Mouse (Mus musculus): ENCODE results near the gene Chst11.

The Chst11 gene

GRCm38 (mm10) chr10:82984950-82985699 is at the start of gene Chst11:
Gene Chst11 (plus strand): TSS chr10:82985498.
- in situ Hi-C loops (cut with MseI, MboI) = no loop called here

GRCm38 (mm10) chr10:82935774-82936173 is 49.5 kb upstream of the Chst11 start:
- in situ Hi-C loops (cut with MseI, MboI) = no loop called here

GRCm38 (mm10) chr10:82953415-82953814 is 31.9 kb upstream of the Chst11 start:
- in situ Hi-C loops (cut with MseI, MboI) = no loop called here

GRCm38 (mm10) chr10:82955117-82955516 is 30.2 kb upstream of the Chst11 start:
- in situ Hi-C loops (cut with MseI, MboI) = no loop called here

- in situ Hi-C loops (cut with MseI, MboI) = no loop called here
Observed at GRCm38 (mm10) chr10:82958218-82958761, 27.0 kb upstream of the Chst11 start.

GRCm38 (mm10) chr10:82959316-82959715 is 26.0 kb upstream of the Chst11 start:
- in situ Hi-C loops (cut with MseI, MboI) = no loop called here

GRCm38 (mm10) chr10:82961302-82961701 is 24.0 kb upstream of the Chst11 start:
- in situ Hi-C loops (cut with MseI, MboI) = no loop called here

- in situ Hi-C loops (cut with MseI, MboI) = no loop called here
Observed at GRCm38 (mm10) chr10:82962018-82962417, 23.3 kb upstream of the Chst11 start.

- in situ Hi-C loops (cut with MseI, MboI) = no loop called here
Observed at GRCm38 (mm10) chr10:82962472-82963020, 22.8 kb upstream of the Chst11 start.

- in situ Hi-C loops (cut with MseI, MboI) = no loop called here
Observed at GRCm38 (mm10) chr10:82964491-82964890, 20.8 kb upstream of the Chst11 start.

GRCm38 (mm10) chr10:82966672-82967071 is 18.6 kb upstream of the Chst11 start:
- in situ Hi-C loops (cut with MseI, MboI) = no loop called here

- in situ Hi-C loops (cut with MseI, MboI) = no loop called here
Observed at GRCm38 (mm10) chr10:82969612-82970011, 15.7 kb upstream of the Chst11 start.

GRCm38 (mm10) chr10:82971549-82971948 is 13.7 kb upstream of the Chst11 start:
- in situ Hi-C loops (cut with MseI, MboI) = no loop called here

- in situ Hi-C loops (cut with MseI, MboI) = no loop called here
Observed at GRCm38 (mm10) chr10:82974201-82974600, 11.1 kb upstream of the Chst11 start.

- in situ Hi-C loops (cut with MseI, MboI) = no loop called here
Observed at GRCm38 (mm10) chr10:82974627-82975177, 10.6 kb upstream of the Chst11 start.

- in situ Hi-C loops (cut with MseI, MboI) = no loop called here
Observed at GRCm38 (mm10) chr10:82975806-82976205, 9.5 kb upstream of the Chst11 start.

GRCm38 (mm10) chr10:82982286-82982685 is 3.0 kb upstream of the Chst11 start:
- in situ Hi-C loops (cut with MseI, MboI) = no loop called here

GRCm38 (mm10) chr10:82985700-82986131 is 418 bp downstream of the Chst11 start:
- in situ Hi-C loops (cut with MseI, MboI) = no loop called here

GRCm38 (mm10) chr10:82986251-82986992 is 1.1 kb downstream of the Chst11 start:
- in situ Hi-C loops (cut with MseI, MboI) = no loop called here

GRCm38 (mm10) chr10:82986993-82987349 is 1.7 kb downstream of the Chst11 start:
- in situ Hi-C loops (cut with MseI, MboI) = no loop called here

- in situ Hi-C loops (cut with MseI, MboI) = no loop called here
Observed at GRCm38 (mm10) chr10:82987394-82987793, 2.1 kb downstream of the Chst11 start.

GRCm38 (mm10) chr10:82989418-82990025 is 4.2 kb downstream of the Chst11 start:
- in situ Hi-C loops (cut with MseI, MboI) = no loop called here

Measured in mouse trophoblast stem cell (cell line).